In genomic region chr3:139380494-139380893, GRCm38 (mm10) we compare ENCODE assay signal across 28 mouse cellular contexts.
"Had no signal": no experiment of that assay in that cellular context is flagged by ENCODE, and none has a peak within 500 bp of the region (broad histone marks: within the 10 kb centered on the region; RNA-seq: fewer than 3 reads in every experiment).

No protein-coding gene starts in this region.

- H3K9ac ChIP-seq: embryonic facial prominence, embryonic 12.5 days; embryonic facial prominence, embryonic 13.5 days; embryonic facial prominence, embryonic 15.5 days; forebrain, embryonic 12.5 days; forebrain, embryonic 13.5 days; forebrain, embryonic 15.5 days; forebrain, postnatal 0 days had no signal

- H3K4me1 ChIP-seq: embryonic facial prominence, embryonic 10.5 days; embryonic facial prominence, embryonic 12.5 days; embryonic facial prominence, embryonic 13.5 days; embryonic facial prominence, embryonic 15.5 days; forebrain, embryonic 10.5 days; forebrain, embryonic 12.5 days; forebrain, embryonic 13.5 days; forebrain, embryonic 15.5 days had no signal

- H3K9me3 ChIP-seq: embryonic facial prominence, embryonic 10.5 days; embryonic facial prominence, embryonic 12.5 days; embryonic facial prominence, embryonic 13.5 days; embryonic facial prominence, embryonic 15.5 days; forebrain, embryonic 10.5 days; forebrain, embryonic 12.5 days; forebrain, embryonic 13.5 days; forebrain, embryonic 15.5 days had no signal

- H3K4me2 ChIP-seq: embryonic facial prominence, embryonic 12.5 days; embryonic facial prominence, embryonic 13.5 days; embryonic facial prominence, embryonic 15.5 days; forebrain, embryonic 12.5 days; forebrain, embryonic 13.5 days; forebrain, embryonic 15.5 days had no signal

- H3K4me3 ChIP-seq: embryonic facial prominence, embryonic 10.5 days; embryonic facial prominence, embryonic 12.5 days; embryonic facial prominence, embryonic 13.5 days; embryonic facial prominence, embryonic 15.5 days; erythroblast, embryonic 14.5 days; forebrain, embryonic 10.5 days; forebrain, embryonic 12.5 days; forebrain, embryonic 13.5 days; forebrain, embryonic 15.5 days; gastrocnemius, adult 2 months had no signal

- H3K36me3 ChIP-seq: embryonic facial prominence, embryonic 10.5 days; embryonic facial prominence, embryonic 12.5 days; embryonic facial prominence, embryonic 13.5 days; embryonic facial prominence, embryonic 15.5 days; forebrain, embryonic 10.5 days; forebrain, embryonic 12.5 days; forebrain, embryonic 15.5 days had no signal

- H3K27ac ChIP-seq: embryonic facial prominence, embryonic 10.5 days; embryonic facial prominence, embryonic 12.5 days; embryonic facial prominence, embryonic 13.5 days; embryonic facial prominence, embryonic 15.5 days; forebrain, embryonic 10.5 days; forebrain, embryonic 12.5 days; forebrain, embryonic 13.5 days; forebrain, embryonic 15.5 days; gastrocnemius, adult 2 months had no signal

- DNase-seq: cerebellum, adult 2 months; cerebellum, adult 8-10 months; cerebellum, adult 9-10 months; cerebellum, adult 9-11 months; cerebellum, postnatal 10 days; cerebellum, postnatal 14 days; cerebellum, postnatal 25 days; cerebellum, postnatal 36 days; embryo, embryonic 11 days; forebrain, postnatal 0 days; gastrocnemius, adult 2 months; gastrocnemius, postnatal 10 days; gastrocnemius, postnatal 14 days; gastrocnemius, postnatal 25 days; gastrocnemius, postnatal 36 days; heart, adult 11 months; heart, adult 18-20 months had no signal

- ATAC-seq: forebrain, embryonic 13.5 days; forebrain, embryonic 14.5 days; forebrain, embryonic 15.5 days; forebrain, embryonic 16.5 days; forebrain, postnatal 0 days had no signal

- H3K27me3 ChIP-seq: embryonic facial prominence, embryonic 12.5 days; embryonic facial prominence, embryonic 13.5 days; embryonic facial prominence, embryonic 15.5 days; forebrain, embryonic 12.5 days; forebrain, embryonic 13.5 days; forebrain, embryonic 15.5 days had no signal
